Mouse (Mus musculus) C2C12 (cell line): ENCODE measurements around the gene Prkab1.

ENCODE experiments used
- CEBPB ChIP-seq: IDR thresholded peaks from one replicate; pipeline ENCODE4 v1.6.1; 2011; ENCODE audit warnings: low read depth, mild to moderate bottlenecking, control low read depth, moderate library complexity
- CTCF ChIP-seq: IDR thresholded peaks from one replicate; pipeline ENCODE4 v1.5.1; 2011; ENCODE audit not compliant: control insufficient read depth, insufficient read depth, insufficient read length
- FOSL1 ChIP-seq: IDR thresholded peaks from one replicate; pipeline ENCODE4 v1.8.0; 2011; ENCODE audit warnings: mild to moderate bottlenecking, low read length; ENCODE audit not compliant: poor library complexity, insufficient read depth, severe bottlenecking
- MAX ChIP-seq: IDR thresholded peaks from one replicate; pipeline ENCODE4 v1.6.1; 2011; ENCODE audit warnings: mild to moderate bottlenecking, control low read depth
- MYOD1 ChIP-seq: IDR thresholded peaks from one replicate; pipeline ENCODE4 v1.6.1; 2011; ENCODE audit warnings: low read depth; ENCODE audit not compliant: control insufficient read depth, insufficient read length
- USF1 ChIP-seq: IDR thresholded peaks from one replicate; pipeline ENCODE4 v1.6.1; 2011; ENCODE audit warnings: low read depth, mild to moderate bottlenecking, control low read depth, moderate library complexity

GRCm38 (mm10) chr5:115984392-115984791, 39.9 kb downstream of the Prkab1 start:
- no peak for TF ChIP-seq CTCF
- TF ChIP-seq MYOD1 = no peak
- TF ChIP-seq FOSL1 = no peak
- TF ChIP-seq MAX = no peak
- no peak for TF ChIP-seq CEBPB
- no peak for TF ChIP-seq USF1
